Mouse (Mus musculus) myocyte (in vitro differentiated cells): ENCODE data around the gene Cabp2. TPM values are rescaled to one million over a fixed set of nuclear protein-coding genes. Genes with fewer than 3 reads are reported as not detected.
A peak's percentile ranks its signal among the peaks of the same experiment; 100 is the strongest.

Source experiments
- H3K27me3 ChIP-seq: one replicate; pipeline ENCODE4 v1.6.1; 2011; ENCODE audit not compliant: control insufficient read depth, insufficient read depth, insufficient read length
- H3K36me3 ChIP-seq: one replicate; pipeline ENCODE4 v1.6.1; 2011; ENCODE audit not compliant: control insufficient read depth, insufficient read depth
- H3K4me2 ChIP-seq: one replicate; pipeline ENCODE4 v1.6.1; 2011; ENCODE audit warnings: low read depth, control low read depth
- H3K4me3 ChIP-seq: one replicate; pipeline ENCODE4 v1.5.1; 2011; ENCODE audit warnings: mild to moderate bottlenecking, control low read depth, moderate library complexity
- H3K79me2 ChIP-seq: one replicate; pipeline ENCODE4 v1.6.1; 2011; ENCODE audit not compliant: control insufficient read depth, insufficient read depth
- H3ac ChIP-seq: one replicate; pipeline ENCODE4 v1.6.1; 2011; ENCODE audit not compliant: control insufficient read depth, insufficient read length
- CEBPB ChIP-seq: IDR thresholded peaks from 2 replicates; pipeline ENCODE4 v1.6.1; 2011; ENCODE audit warnings: mild to moderate bottlenecking, moderate library complexity; ENCODE audit not compliant: poor library complexity, insufficient read depth, severe bottlenecking
- E2F4 ChIP-seq: IDR thresholded peaks from one replicate; pipeline ENCODE4 v1.6.1; 2011; ENCODE audit warnings: mild to moderate bottlenecking, control low read depth, moderate library complexity; ENCODE audit not compliant: insufficient read depth
- MAX ChIP-seq: IDR thresholded peaks from one replicate; pipeline ENCODE4 v1.6.1; 2011; ENCODE audit warnings: low read depth, mild to moderate bottlenecking, control low read depth
- MYOD1 ChIP-seq, 3 experiments: IDR thresholded peaks; one replicate each; pipeline ENCODE4 v1.6.1; 2011; ENCODE audit warnings: control low read depth in 2 of 3, low read depth in 2 of 3, mild to moderate bottlenecking in 2 of 3, moderate library complexity in 1 of 3; ENCODE audit not compliant: insufficient read length in 2 of 3, control insufficient read depth in 1 of 3
- MYOG ChIP-seq, 3 experiments: IDR thresholded peaks; one replicate each; pipeline ENCODE4 v1.6.1; 2011; ENCODE audit warnings: control low read depth in 2 of 3, low read depth in 2 of 3, mild to moderate bottlenecking in 2 of 3; ENCODE audit not compliant: insufficient read length in 2 of 3, control insufficient read depth in 1 of 3, insufficient read depth in 1 of 3
- POLR2A ChIP-seq: IDR thresholded peaks from one replicate; pipeline ENCODE4 v1.6.1; 2011; ENCODE audit warnings: low read depth, mild to moderate bottlenecking, control low read depth, moderate library complexity; ENCODE audit not compliant: insufficient read length
- POLR2AphosphoS2 ChIP-seq: IDR thresholded peaks from one replicate; pipeline ENCODE4 v1.6.1; 2011; ENCODE audit warnings: low read depth, control low read depth; ENCODE audit not compliant: insufficient read length
- REST ChIP-seq: IDR thresholded peaks from one replicate; pipeline ENCODE4 v1.6.1; 2011; ENCODE audit warnings: mild to moderate bottlenecking, control low read depth, moderate library complexity; ENCODE audit not compliant: insufficient read depth, insufficient read length
- SRF ChIP-seq: IDR thresholded peaks from one replicate; pipeline ENCODE4 v1.6.1; 2011; ENCODE audit warnings: low read depth; ENCODE audit not compliant: control insufficient read depth, insufficient read length
- TCF12 ChIP-seq: IDR thresholded peaks from one replicate; pipeline ENCODE4 v1.6.1; 2011; ENCODE audit warnings: mild to moderate bottlenecking, control low read depth; ENCODE audit not compliant: poor library complexity, insufficient read depth, severe bottlenecking
- TCF3 ChIP-seq: IDR thresholded peaks from one replicate; pipeline ENCODE4 v1.6.1; 2011; ENCODE audit warnings: low read depth, control low read depth; ENCODE audit not compliant: insufficient read length
- USF1 ChIP-seq: IDR thresholded peaks from one replicate; pipeline ENCODE4 v1.6.1; 2011; ENCODE audit warnings: low read depth, mild to moderate bottlenecking, control low read depth, moderate library complexity
- polyA plus RNA-seq: library from polyadenylated mRNA; unstranded; fragments of >200 nt; fragmentation: generic; extraction: Trizol; gene quantifications from one replicate; pipeline ENCODE4 v1.2.1, GENCODE M21; 2012; ENCODE audit warnings: missing spikeins

Gene Cabp2
- polyA plus RNA-seq, 1 experiment: not detected

- no peak for TF ChIP-seq MAX
- no peak for TF ChIP-seq MYOG (IDR thresholded peaks at IDR 0.05; ENCODE audit: control insufficient read depth in 1 of 3, insufficient read depth in 1 of 3, insufficient read length in 2 of 3, low read depth in 2 of 3)
- TF ChIP-seq TCF12: no peak
- no peak for TF ChIP-seq POLR2A
- TF ChIP-seq REST: no peak
- no peak for TF ChIP-seq CEBPB
- TF ChIP-seq TCF3: no peak
- no peak for TF ChIP-seq USF1
- TF ChIP-seq POLR2AphosphoS2: no peak
- no peak for TF ChIP-seq MYOD1 (IDR thresholded peaks at IDR 0.05; ENCODE audit: control insufficient read depth in 1 of 3, insufficient read length in 2 of 3, low read depth in 2 of 3)
- no peak for TF ChIP-seq E2F4
- no peak for TF ChIP-seq SRF
- Histone ChIP-seq H3K4me3 (peak overlapping the region; percentile 57), H3K36me3 (no peaks in the 10 kb centered on the region), H3ac (no peak overlapping the region), H3K27me3 (no peaks in the 10 kb centered on the region), H3K79me2 (peaks cover 15% of the 10 kb centered on the region), H3K4me2 (no peak overlapping the region)
Measured at GRCm38 (mm10) chr19:4095802-4096201, 14.4 kb downstream of the Cabp2 start.

GRCm38 (mm10) chr19:4096642-4097440, 15.5 kb downstream of the Cabp2 start, which contains the start of gene Cdk2ap2:
Gene Cdk2ap2 (plus strand): TSS chr19:4097182.
- Histone ChIP-seq H3K4me3 (peak within 1 kb of the TSS; percentile 57), H3K4me2 (peak within 1 kb of the TSS; percentile 98), H3K27me3 (no peaks in the 10 kb centered on the region), H3K79me2 (peaks cover 15% of the 10 kb centered on the region), H3K36me3 (no peaks in the 10 kb centered on the region), H3ac (peak within 1 kb of the TSS; percentile 7)
- no peak for TF ChIP-seq MAX
- TF ChIP-seq MYOG (IDR thresholded peaks at IDR 0.05; ENCODE audit: control insufficient read depth in 1 of 3, insufficient read depth in 1 of 3, insufficient read length in 2 of 3, low read depth in 2 of 3): peak in 2 of 3 experiments; percentile 25 to 69
- peak; percentile 49 for TF ChIP-seq E2F4
- no peak for TF ChIP-seq REST
- TF ChIP-seq SRF: no peak
- no peak for TF ChIP-seq TCF12
- no peak for TF ChIP-seq TCF3
- peak in 2 of 3 experiments; percentile 68 to 76 for TF ChIP-seq MYOD1 (IDR thresholded peaks at IDR 0.05; ENCODE audit: control insufficient read depth in 1 of 3, insufficient read length in 2 of 3, low read depth in 2 of 3)
- no peak for TF ChIP-seq CEBPB
- peak; percentile 61 for TF ChIP-seq POLR2AphosphoS2
- TF ChIP-seq POLR2A: peak; percentile 72
- no peak for TF ChIP-seq USF1

- Histone ChIP-seq H3ac (peak overlapping the region; percentile 7), H3K4me2 (peak overlapping the region; percentile 98), H3K79me2 (peaks cover 15% of the 10 kb centered on the region), H3K36me3 (no peaks in the 10 kb centered on the region), H3K27me3 (no peaks in the 10 kb centered on the region), H3K4me3 (peak overlapping the region; percentile 57)
- peak; percentile 51; the same call in 1 of the 2 replicates for TF ChIP-seq CEBPB
- TF ChIP-seq E2F4: no peak
- TF ChIP-seq SRF: no peak
Measured at GRCm38 (mm10) chr19:4097441-4097825, 16.1 kb downstream of the Cabp2 start.

GRCm38 (mm10) chr19:4098426-4098825, 17.0 kb downstream of the Cabp2 start:
- Histone ChIP-seq H3ac (no peak overlapping the region), H3K4me2 (peak overlapping the region; percentile 98), H3K4me3 (peak overlapping the region; percentile 57), H3K27me3 (no peaks in the 10 kb centered on the region), H3K36me3 (no peaks in the 10 kb centered on the region), H3K79me2 (peaks cover 15% of the 10 kb centered on the region)
- TF ChIP-seq POLR2AphosphoS2 (no peak), MYOG (IDR thresholded peaks at IDR 0.05; ENCODE audit: control insufficient read depth in 1 of 3, insufficient read depth in 1 of 3, insufficient read length in 2 of 3, low read depth in 2 of 3) (no peak), E2F4 (no peak), REST (no peak), MYOD1 (IDR thresholded peaks at IDR 0.05; ENCODE audit: control insufficient read depth in 1 of 3, insufficient read length in 2 of 3, low read depth in 2 of 3) (no peak), SRF (no peak), TCF12 (no peak), POLR2A (no peak), TCF3 (no peak), CEBPB (no peak), MAX (no peak), USF1 (no peak)
